Mouse (Mus musculus) kidney, adult 8-10 months (tissue): ENCODE measurements around the gene Prelid3b.
A peak's percentile ranks its signal among the peaks of the same experiment; 100 is the strongest.

Experiments used
- DNase-seq, 2 experiments: peaks; one replicate each; pipeline ENCODE4 v3.0.0; 2022

The Prelid3b gene

GRCm38 (mm10) chr2:174459365-174459764 is 13.5 kb downstream of the Prelid3b start:
- DNase-seq: no peak

- DNase-seq: no peak
Observed at GRCm38 (mm10) chr2:174453681-174454080, 19.2 kb downstream of the Prelid3b start.

- DNase-seq: no peak
Observed at GRCm38 (mm10) chr2:174450353-174450752, 22.5 kb downstream of the Prelid3b start, which contains the start of gene Tubb1. Tubb1 (plus strand) TSS chr2:174450695.

- DNase-seq: no peak
Observed at GRCm38 (mm10) chr2:174448405-174448804, 24.5 kb downstream of the Prelid3b start.

GRCm38 (mm10) chr2:174446905-174447304 is 26.0 kb downstream of the Prelid3b start:
- DNase-seq: no peak

- no peak for DNase-seq
Observed at GRCm38 (mm10) chr2:174446492-174446891, 26.4 kb downstream of the Prelid3b start.

GRCm38 (mm10) chr2:174445018-174445417 is 27.9 kb downstream of the Prelid3b start:
- no peak for DNase-seq

GRCm38 (mm10) chr2:174444359-174444758 is 28.5 kb downstream of the Prelid3b start:
- DNase-seq: no peak

- DNase-seq: no peak
Observed at GRCm38 (mm10) chr2:174443046-174443445, 29.8 kb downstream of the Prelid3b start.

GRCm38 (mm10) chr2:174442460-174442859 is 30.4 kb downstream of the Prelid3b start:
- DNase-seq: no peak

- DNase-seq: no peak
Observed at GRCm38 (mm10) chr2:174441898-174442297, 31.0 kb downstream of the Prelid3b start.

- no peak for DNase-seq
Observed at GRCm38 (mm10) chr2:174439961-174440360, 32.9 kb downstream of the Prelid3b start.

GRCm38 (mm10) chr2:174439450-174439838 is 33.4 kb downstream of the Prelid3b start:
- no peak for DNase-seq

GRCm38 (mm10) chr2:174438737-174439449 is 34.0 kb downstream of the Prelid3b start, which contains the start of gene Ctsz:
Ctsz (minus strand) TSS chr2:174439039.
- DNase-seq: peak; percentile 76 to 82

- DNase-seq: no peak
Observed at GRCm38 (mm10) chr2:174438181-174438580, 34.7 kb downstream of the Prelid3b start.

GRCm38 (mm10) chr2:174437697-174437982 is 35.2 kb downstream of the Prelid3b start:
- no peak for DNase-seq

- DNase-seq: no peak
Observed at GRCm38 (mm10) chr2:174436916-174437696, 35.8 kb downstream of the Prelid3b start.

- DNase-seq: no peak
Observed at GRCm38 (mm10) chr2:174436076-174436701, 36.7 kb downstream of the Prelid3b start.

- no peak for DNase-seq
Observed at GRCm38 (mm10) chr2:174434943-174435342, 37.9 kb downstream of the Prelid3b start.

GRCm38 (mm10) chr2:174428996-174429591 is 43.8 kb downstream of the Prelid3b start:
- no peak for DNase-seq

GRCm38 (mm10) chr2:174428076-174428835 is 44.6 kb downstream of the Prelid3b start:
- DNase-seq: peak; percentile 25 to 53

- DNase-seq: no peak
Observed at GRCm38 (mm10) chr2:174426856-174427255, 46.0 kb downstream of the Prelid3b start.
